Mouse (Mus musculus) heart, adult 2 months (tissue): ENCODE data around the gene Lrrc63. TPM values are rescaled to one million over a fixed set of nuclear protein-coding genes. Genes with fewer than 3 reads are reported as not detected.

Experiments used
- DNase-seq, 2 experiments: peaks; one replicate each; pipeline ENCODE4 v3.0.0; 2021
- H3K27ac ChIP-seq: fragments of 200-600 bp; 2 replicates; pipeline ENCODE4 v1.8.1; 2022
- H3K27me3 ChIP-seq: fragments of 200-500 bp; 2 replicates; pipeline ENCODE4 v1.6.1; 2012; ENCODE audit warnings: mild to moderate bottlenecking, low read length, inconsistent platforms, mixed read lengths; ENCODE audit not compliant: control insufficient read depth, insufficient read depth
- H3K36me3 ChIP-seq: fragments of 200-500 bp; 2 replicates; pipeline ENCODE4 v1.6.1; 2012; ENCODE audit warnings: low read length, inconsistent platforms; ENCODE audit not compliant: control insufficient read depth, insufficient read depth
- H3K4me1 ChIP-seq: fragments of 200-500 bp; 2 replicates; pipeline ENCODE4 v1.6.1; 2011; ENCODE audit warnings: low read length; ENCODE audit not compliant: control insufficient read depth, insufficient read depth
- H3K4me3 ChIP-seq: fragments of 200-600 bp; 2 replicates; pipeline ENCODE4 v1.8.1; 2022
- H3K79me2 ChIP-seq: fragments of 200-500 bp; replicated peaks from 2 replicates; pipeline ENCODE4 v1.6.1; 2012; ENCODE audit warnings: mild to moderate bottlenecking, inconsistent platforms, low read length, moderate library complexity, mixed read lengths; ENCODE audit not compliant: control insufficient read depth, insufficient read depth
- H3K9ac ChIP-seq: fragments of 200-500 bp; 2 replicates; pipeline ENCODE4 v1.6.1; 2012; ENCODE audit warnings: low read depth, mild to moderate bottlenecking, control low read depth, inconsistent platforms, low read length, mixed read lengths
- CTCF ChIP-seq: fragments of 200-600 bp; IDR thresholded peaks from 2 replicates; pipeline ENCODE4 v1.8.1; 2022; ENCODE audit warnings: antibody characterized with exemption, mild to moderate bottlenecking, moderate library complexity
- EP300 ChIP-seq: fragments of 200-500 bp; IDR thresholded peaks from 2 replicates; pipeline ENCODE4 v1.6.1; 2011; ENCODE audit warnings: low read depth, low read length, control low read depth; ENCODE audit not compliant: insufficient read depth
- POLR2A ChIP-seq: fragments of 200-500 bp; IDR thresholded peaks from 2 replicates; pipeline ENCODE4 v1.6.1; 2011; ENCODE audit warnings: mild to moderate bottlenecking, low read depth, low read length, control low read depth; ENCODE audit not compliant: insufficient read depth
- WGBS: fragments of 180-500 bp; shearing (Covaris S2); methylation state at CpG from one replicate; pipeline ENCODE4 v1.1.7; 2018; 5-methylcytosine and 5-hydroxymethylcytosine counted together
- intact Hi-C: fragments of 180-260 bp; cut with DNase I; formaldehyde crosslinking; loops from one replicate; pipeline ENCODE4 v1.15.1; 2025
- polyA plus RNA-seq: library from polyadenylated mRNA; depleted of rRNA; stranded (reverse); fragments of >200 nt; gene quantifications from 2 replicates; pipeline ENCODE4 v1.2.3, GENCODE M21; 2012
- total RNA-seq, 2 experiments: library from RNA; stranded (reverse); gene quantifications; 2 replicates each; pipeline ENCODE4 v1.2.3; 2021

Gene Lrrc63
- total and polyA plus RNA-seq, 3 experiments, result 0.04 TPM; not detected in 2

DNA sequence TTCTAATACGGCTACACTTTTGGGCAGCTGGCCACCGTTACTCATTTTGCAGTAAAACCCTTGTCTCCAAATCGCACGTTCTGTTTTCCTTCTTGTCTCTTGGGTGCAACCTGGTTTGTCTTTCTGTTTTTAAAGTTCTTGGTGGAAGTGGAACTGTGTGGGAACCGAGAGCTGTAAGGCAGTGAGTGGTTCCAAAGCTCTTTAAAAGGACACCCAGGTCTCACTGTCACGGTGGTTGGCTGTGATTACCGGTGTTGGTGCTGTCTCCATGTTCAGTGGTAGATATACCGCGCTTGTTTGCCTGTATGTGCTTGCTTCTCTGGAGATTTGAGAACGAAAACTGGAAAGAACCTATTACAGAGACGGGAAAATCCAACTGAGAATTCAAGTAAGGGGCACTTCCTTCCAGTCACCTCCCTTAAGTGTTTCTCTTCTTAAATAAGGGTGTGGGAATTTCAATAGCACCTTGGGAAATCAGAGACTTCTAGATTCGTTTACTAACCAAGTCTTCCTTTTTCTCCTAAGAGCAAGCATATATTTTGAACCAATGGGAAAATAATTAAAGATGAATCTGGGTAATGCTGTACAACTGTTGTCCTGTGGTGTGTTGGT is 749 bp upstream of the Lrrc63 start:
- Histone ChIP-seq H3K27me3 (no peaks in the 10 kb centered on the region), H3K4me1 (no peaks in the 10 kb centered on the region), H3K9ac (no peak overlapping the region), H3K79me2 (no peaks in the 10 kb centered on the region), H3K27ac (no peak overlapping the region), H3K36me3 (no peaks in the 10 kb centered on the region), H3K4me3 (peak overlapping the region; percentile 55)
- no peak for DNase-seq
- intact Hi-C loops, result no loop called here
- no peak for TF ChIP-seq EP300
- no peak for TF ChIP-seq POLR2A
- no peak for TF ChIP-seq CTCF
- WGBS, result 9% methylated on average over 12 of the region's 12 CpGs

- Histone ChIP-seq H3K4me1 (no peaks in the 10 kb centered on the region), H3K27me3 (no peaks in the 10 kb centered on the region), H3K79me2 (no peaks in the 10 kb centered on the region), H3K4me3 (no peak overlapping the region), H3K9ac (no peak overlapping the region), H3K36me3 (no peaks in the 10 kb centered on the region), H3K27ac (no peak overlapping the region)
- intact Hi-C loops, result no loop called here
- 80% methylated on average over 8 of the region's 8 CpGs for WGBS
- no peak for TF ChIP-seq POLR2A
- TF ChIP-seq CTCF, result no peak
- TF ChIP-seq EP300, result no peak
- no peak for DNase-seq
Measured at GRCm38 (mm10) chr14:75121658-75122057, 9.0 kb downstream of the Lrrc63 start.

DNA sequence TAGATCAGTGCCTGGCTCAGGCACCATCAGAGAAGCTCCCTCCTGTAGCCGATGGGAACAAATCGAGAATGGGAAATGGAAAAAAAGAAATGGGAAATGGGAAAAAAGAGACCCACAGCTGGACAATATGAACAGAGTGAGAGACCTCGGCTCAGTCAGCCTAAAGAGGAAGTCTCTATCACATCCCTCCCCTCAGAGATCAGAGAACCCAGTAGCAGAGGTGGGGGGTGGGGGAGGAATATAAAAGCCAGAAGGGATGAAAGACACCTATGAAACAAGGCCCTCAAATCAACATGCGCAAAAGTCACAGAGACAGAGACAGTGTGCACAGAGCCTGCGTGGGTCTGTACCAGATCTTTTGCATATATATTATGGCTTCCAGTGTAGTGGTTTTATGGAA is 27.7 kb downstream of the Lrrc63 start:
- Histone ChIP-seq H3K27me3 (no peaks in the 10 kb centered on the region), H3K79me2 (no peaks in the 10 kb centered on the region), H3K9ac (no peak overlapping the region), H3K4me3 (no peak overlapping the region), H3K4me1 (no peaks in the 10 kb centered on the region), H3K36me3 (no peaks in the 10 kb centered on the region), H3K27ac (no peak overlapping the region)
- DNase-seq, result no peak
- no peak for TF ChIP-seq EP300
- TF ChIP-seq CTCF, result no peak
- TF ChIP-seq POLR2A, result no peak
- WGBS, result 71% methylated on average over 5 of the region's 5 CpGs
- intact Hi-C loops, result no loop called here

GRCm38 (mm10) chr14:75077946-75078345 is 52.7 kb downstream of the Lrrc63 start:
- H3K79me2 ChIP-seq, result no peaks in the 10 kb centered on the region
- H3K27ac ChIP-seq, result no peak overlapping the region
- WGBS, result 66% methylated on average over 6 of the region's 6 CpGs
- H3K36me3 ChIP-seq, result no peaks in the 10 kb centered on the region
- no peak for DNase-seq
- no peak for TF ChIP-seq POLR2A
- no peak for TF ChIP-seq CTCF
- TF ChIP-seq EP300, result no peak
- intact Hi-C loops, result no loop called here
- H3K4me1 ChIP-seq, result no peaks in the 10 kb centered on the region
- no peak overlapping the region for H3K4me3 ChIP-seq
- H3K27me3 ChIP-seq, result no peaks in the 10 kb centered on the region
- H3K9ac ChIP-seq, result no peak overlapping the region

DNA sequence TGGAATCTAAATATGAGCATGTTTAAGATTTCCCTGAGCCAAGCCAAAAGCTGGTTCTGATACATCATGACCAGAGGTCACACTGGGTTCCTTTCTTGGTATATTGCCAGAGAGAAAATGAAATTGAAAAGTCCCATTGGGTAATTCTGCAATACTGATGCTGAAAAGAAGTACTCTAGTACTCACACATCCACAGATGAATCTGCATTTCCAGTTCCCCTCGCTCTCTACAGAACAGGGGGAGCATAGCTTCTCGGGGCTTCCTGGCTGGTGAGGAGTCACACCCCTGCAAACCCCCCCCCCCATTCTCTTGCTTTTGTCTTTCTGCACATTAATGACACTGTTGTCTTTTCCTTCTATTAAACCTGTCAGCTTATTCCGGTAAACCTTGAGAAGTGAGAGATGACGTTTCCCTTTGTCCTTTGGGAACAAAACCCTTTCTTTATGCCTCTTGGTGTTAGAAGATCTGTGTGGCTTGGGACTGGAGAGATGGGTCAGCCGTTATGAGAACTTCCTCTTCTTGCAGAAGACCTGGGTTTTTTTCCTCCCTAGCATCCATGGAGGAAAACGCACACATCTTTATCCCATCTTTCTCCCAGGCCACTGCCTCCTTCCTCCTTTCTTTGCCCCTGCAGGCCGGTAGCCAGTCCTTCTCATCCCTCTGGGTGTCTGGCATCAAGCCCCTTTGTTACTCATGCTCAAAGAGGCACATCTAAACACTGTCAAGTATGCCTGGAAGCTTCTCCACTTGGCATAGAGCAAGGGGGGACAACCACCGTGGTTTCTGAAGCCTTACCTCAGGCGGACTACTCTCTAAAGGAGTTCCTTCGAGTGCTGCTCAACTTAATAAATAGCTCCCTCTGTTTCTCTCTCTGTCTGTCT is 55.1 kb downstream of the Lrrc63 start:
- no peaks in the 10 kb centered on the region for H3K79me2 ChIP-seq
- H3K27ac ChIP-seq, result no peak overlapping the region
- no peak for DNase-seq
- TF ChIP-seq EP300 (no peak), POLR2A (no peak), CTCF (no peak)
- no peaks in the 10 kb centered on the region for H3K36me3 ChIP-seq
- H3K4me1 ChIP-seq, result no peaks in the 10 kb centered on the region
- H3K4me3 ChIP-seq, result no peak overlapping the region
- H3K9ac ChIP-seq, result no peak overlapping the region
- H3K27me3 ChIP-seq, result no peaks in the 10 kb centered on the region
- 73% methylated on average over 10 of the region's 10 CpGs for WGBS
- intact Hi-C loops, result no loop called here

DNA sequence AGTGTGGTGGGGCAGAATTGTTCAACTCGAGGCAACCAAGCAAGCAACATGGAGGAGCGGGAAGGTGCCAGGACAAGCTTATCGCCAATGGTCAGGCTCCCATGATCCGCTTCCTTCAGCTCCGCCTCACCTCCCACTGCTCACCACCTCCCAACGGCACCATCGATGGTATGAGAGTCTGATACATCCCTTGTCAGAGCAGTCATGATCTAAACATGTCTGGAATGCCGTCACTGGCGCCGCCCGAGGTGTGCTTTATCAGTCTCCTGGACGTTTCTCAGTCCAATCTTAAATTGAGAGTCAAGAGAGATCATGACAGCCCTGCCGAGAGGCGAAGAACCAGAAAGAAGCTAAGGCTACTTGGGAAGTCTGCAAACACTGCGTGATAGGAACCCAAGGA is 59.6 kb downstream of the Lrrc63 start:
- H3K79me2 ChIP-seq, result no peaks in the 10 kb centered on the region
- no peaks in the 10 kb centered on the region for H3K36me3 ChIP-seq
- no peak overlapping the region for H3K4me3 ChIP-seq
- intact Hi-C loops, result no loop called here
- no peaks in the 10 kb centered on the region for H3K4me1 ChIP-seq
- H3K27me3 ChIP-seq, result no peaks in the 10 kb centered on the region
- H3K9ac ChIP-seq, result no peak overlapping the region
- DNase-seq, result no peak
- WGBS, result 53% methylated on average over 15 of the region's 15 CpGs
- no peak for TF ChIP-seq POLR2A
- TF ChIP-seq CTCF, result no peak
- TF ChIP-seq EP300, result no peak
- H3K27ac ChIP-seq, result no peak overlapping the region
